Mouse (Mus musculus): Measurements from ENCODE around the gene Cd22. TPM values are rescaled to one million over a fixed set of nuclear protein-coding genes. Genes with fewer than 3 reads are reported as not detected.
"Not testable (repeated sequence)": the region's sequence is repeated elsewhere in the genome, so short reads cannot be mapped to it uniquely, and the experiment has no call there.

Cd22 gene
- total RNA-seq (2014; fragmentation: Nextera tagmentation) (not detected in 2 replicates), total RNA-seq (2017) (0.22 TPM in 1 of 2 replicates, not detected in the other), polyA plus RNA-seq (2012) (not detected in 2 replicates)

DNA sequence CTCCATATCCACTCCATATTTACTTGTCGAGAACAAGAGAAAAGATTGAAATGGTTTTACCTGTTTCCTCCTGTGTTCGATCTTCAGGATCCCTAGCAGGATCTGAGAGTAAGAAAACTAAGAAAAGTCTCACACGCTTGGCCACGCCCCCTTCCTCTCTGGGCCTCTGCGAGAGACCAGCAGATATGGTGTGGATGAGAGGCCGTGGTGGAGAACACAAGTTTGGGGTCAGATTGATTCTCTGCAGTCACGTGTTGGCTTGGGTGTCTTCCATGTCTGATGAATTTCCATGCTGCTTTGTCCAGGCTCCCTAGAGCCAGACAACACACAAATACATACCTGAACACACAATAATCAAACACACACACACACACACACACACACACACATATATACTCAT lies at the start of gene Cd22:
Gene Cd22, minus strand, starts transcription at position 167 of the 400 bp plus-strand sequence.
- no peaks in the 10 kb centered on the region for H3K36me3 ChIP-seq (replicated peaks)
- no peaks in the 10 kb centered on the region for H3K4me1 ChIP-seq (ENCODE audit: insufficient read depth, low read depth, low read length)
- no peaks in the 10 kb centered on the region for H3K27me3 ChIP-seq (ENCODE audit: insufficient read depth, low read length)
- DNase-seq (ENCODE audit: low spot score) = no peak
- TF ChIP-seq POLR2AphosphoS5 (IDR thresholded peaks at IDR 0.05; ENCODE audit: insufficient replicate concordance, low read depth, low read length) (no peak), CTCF (IDR thresholded peaks at IDR 0.05; ENCODE audit: low read depth, low read length) (no peak), GATA2 (IDR thresholded peaks at IDR 0.05; ENCODE audit: borderline replicate concordance, low read depth, low read length) (no peak), TAL1 (conservative IDR thresholded peaks at IDR 0.05; ENCODE audit: low read depth, low read length) (no peak), GATA1 (IDR thresholded peaks at IDR 0.05; ENCODE audit: borderline replicate concordance, low read length) (no peak)
- H3K4me3 ChIP-seq (ENCODE audit: low read depth, low read length) = no peak within 1 kb of the TSS
- no peak for ATAC-seq (ENCODE audit: extremely low read depth, insufficient number of reproducible peaks, low FRiP score, poor library complexity, severe bottlenecking)
- H3K9me3 ChIP-seq (replicated peaks) = no peaks in the 10 kb centered on the region

GRCm38 (mm10) chr7:30924581-30924980 lies 44.4 kb upstream of the Cd22 start, which contains the start of gene Hamp2:
Hamp2 (minus strand) TSS chr7:30924681.
- not testable (repeated sequence) for H3K9me3 ChIP-seq (replicated peaks); H3K4me3 ChIP-seq (ENCODE audit: low read depth, low read length); ATAC-seq (ENCODE audit: extremely low read depth, insufficient number of reproducible peaks, low FRiP score, poor library complexity, severe bottlenecking); H3K4me1 ChIP-seq (ENCODE audit: insufficient read depth, low read depth, low read length); H3K27me3 ChIP-seq (ENCODE audit: insufficient read depth, low read length); H3K36me3 ChIP-seq (replicated peaks); DNase-seq (ENCODE audit: low spot score)

- H3K27me3 ChIP-seq (ENCODE audit: insufficient read depth, low read length) = no peaks in the 10 kb centered on the region
- 0 out of 2 replicates have a peak, but pooled peaks cover 3% of the 10 kb centered on the region for H3K4me1 ChIP-seq (ENCODE audit: insufficient read depth, low read depth, low read length)
- ATAC-seq (ENCODE audit: extremely low read depth, insufficient number of reproducible peaks, low FRiP score, poor library complexity, severe bottlenecking) (no peak), DNase-seq (ENCODE audit: low spot score) (no peak)
- no peaks in the 10 kb centered on the region for H3K9me3 ChIP-seq (replicated peaks)
- H3K4me3 ChIP-seq (ENCODE audit: low read depth, low read length) = no peak overlapping the region
- no peak for TF ChIP-seq GATA2 (IDR thresholded peaks at IDR 0.05; ENCODE audit: borderline replicate concordance, low read depth, low read length)
- TF ChIP-seq GATA1 (IDR thresholded peaks at IDR 0.05; ENCODE audit: borderline replicate concordance, low read length) = no peak
- no peak for TF ChIP-seq POLR2AphosphoS5 (IDR thresholded peaks at IDR 0.05; ENCODE audit: insufficient replicate concordance, low read depth, low read length)
- no peak for TF ChIP-seq CTCF (IDR thresholded peaks at IDR 0.05; ENCODE audit: low read depth, low read length)
- no peak for TF ChIP-seq TAL1 (conservative IDR thresholded peaks at IDR 0.05; ENCODE audit: low read depth, low read length)
- H3K36me3 ChIP-seq (replicated peaks) = no peaks in the 10 kb centered on the region
Measured at GRCm38 (mm10) chr7:30924071-30924470, 43.9 kb upstream of the Cd22 start.

GRCm38 (mm10) chr7:30922490-30922889 lies 42.3 kb upstream of the Cd22 start:
- not testable (repeated sequence) for DNase-seq (ENCODE audit: low spot score); ATAC-seq (ENCODE audit: extremely low read depth, insufficient number of reproducible peaks, low FRiP score, poor library complexity, severe bottlenecking); H3K4me1 ChIP-seq (ENCODE audit: insufficient read depth, low read depth, low read length); H3K9me3 ChIP-seq (replicated peaks); H3K27me3 ChIP-seq (ENCODE audit: insufficient read depth, low read length); H3K4me3 ChIP-seq (ENCODE audit: low read depth, low read length); H3K36me3 ChIP-seq (replicated peaks)

- DNase-seq (ENCODE audit: low spot score) (no peak), ATAC-seq (ENCODE audit: extremely low read depth, insufficient number of reproducible peaks, low FRiP score, poor library complexity, severe bottlenecking) (peak; percentile 34)
- Histone ChIP-seq H3K36me3 (replicated peaks) (no peaks in the 10 kb centered on the region), H3K9me3 (replicated peaks) (no peaks in the 10 kb centered on the region), H3K27me3 (ENCODE audit: insufficient read depth, low read length) (peaks cover 4% of the 10 kb centered on the region; the same call in 1 of the 2 replicates), H3K4me1 (ENCODE audit: insufficient read depth, low read depth, low read length) (0 out of 2 replicates have a peak, but pooled peaks cover 3% of the 10 kb centered on the region), H3K4me3 (ENCODE audit: low read depth, low read length) (no peak overlapping the region)
- TF ChIP-seq TAL1 (conservative IDR thresholded peaks at IDR 0.05; ENCODE audit: low read depth, low read length) = no peak
- TF ChIP-seq GATA1 (IDR thresholded peaks at IDR 0.05; ENCODE audit: borderline replicate concordance, low read length) = no peak
- TF ChIP-seq GATA2 (IDR thresholded peaks at IDR 0.05; ENCODE audit: borderline replicate concordance, low read depth, low read length) = no peak
- no peak for TF ChIP-seq CTCF (IDR thresholded peaks at IDR 0.05; ENCODE audit: low read depth, low read length)
Measured at GRCm38 (mm10) chr7:30920217-30920616, 40.1 kb upstream of the Cd22 start.

DNA sequence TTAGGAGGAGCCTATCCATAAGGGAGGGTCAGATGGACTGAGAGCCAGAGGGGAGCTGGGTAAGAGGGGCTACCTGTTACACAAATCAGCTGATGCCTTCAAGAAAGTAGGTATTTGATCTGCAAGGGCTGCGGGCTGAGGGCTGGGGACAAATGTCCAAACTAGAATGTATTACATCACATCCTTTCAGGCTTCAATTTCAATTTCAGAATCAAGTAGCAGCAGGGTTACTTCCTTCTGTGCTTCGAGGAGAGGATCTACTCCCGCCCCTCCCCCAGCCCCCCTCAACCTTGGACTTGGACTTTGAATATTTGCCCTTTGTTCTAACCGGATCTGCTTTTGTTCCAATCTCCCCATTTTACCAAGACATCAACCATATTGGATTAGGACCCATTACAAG lies 37.1 kb upstream of the Cd22 start:
- TF ChIP-seq CTCF (IDR thresholded peaks at IDR 0.05; ENCODE audit: low read depth, low read length) (no peak), GATA1 (IDR thresholded peaks at IDR 0.05; ENCODE audit: borderline replicate concordance, low read length) (no peak), TAL1 (conservative IDR thresholded peaks at IDR 0.05; ENCODE audit: low read depth, low read length) (no peak), GATA2 (IDR thresholded peaks at IDR 0.05; ENCODE audit: borderline replicate concordance, low read depth, low read length) (no peak), POLR2AphosphoS5 (IDR thresholded peaks at IDR 0.05; ENCODE audit: insufficient replicate concordance, low read depth, low read length) (no peak)
- 0 out of 2 replicates have a peak, but pooled peaks cover 3% of the 10 kb centered on the region for H3K4me1 ChIP-seq (ENCODE audit: insufficient read depth, low read depth, low read length)
- no peak overlapping the region for H3K4me3 ChIP-seq (ENCODE audit: low read depth, low read length)
- no peak for ATAC-seq (ENCODE audit: extremely low read depth, insufficient number of reproducible peaks, low FRiP score, poor library complexity, severe bottlenecking)
- DNase-seq (ENCODE audit: low spot score) = no peak
- H3K9me3 ChIP-seq (replicated peaks) = no peaks in the 10 kb centered on the region
- peaks cover 4% of the 10 kb centered on the region; the same call in 1 of the 2 replicates for H3K27me3 ChIP-seq (ENCODE audit: insufficient read depth, low read length)
- no peaks in the 10 kb centered on the region for H3K36me3 ChIP-seq (replicated peaks)

DNA sequence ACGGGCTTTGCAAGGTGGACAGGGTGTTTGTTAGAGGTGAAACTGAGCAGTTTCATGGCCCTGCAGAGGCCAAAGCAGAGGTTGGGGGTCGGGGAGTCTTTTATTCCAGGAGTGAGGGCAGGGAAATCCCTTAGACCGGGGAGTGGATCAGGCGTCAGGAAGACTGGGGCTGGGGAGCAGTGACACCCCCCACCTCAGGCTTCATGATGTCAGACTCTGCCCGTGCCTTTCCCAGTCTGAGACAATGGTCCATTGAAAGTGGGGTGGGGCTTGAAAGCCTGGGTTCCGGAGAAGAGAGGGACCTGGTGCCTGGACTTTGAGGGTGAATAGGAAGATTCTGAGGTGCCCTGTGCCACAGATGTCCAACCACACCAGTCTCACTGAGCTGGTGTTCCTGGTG lies 36.6 kb upstream of the Cd22 start:
- Histone ChIP-seq H3K27me3 (ENCODE audit: insufficient read depth, low read length) (peaks cover 4% of the 10 kb centered on the region; the same call in 1 of the 2 replicates), H3K36me3 (replicated peaks) (no peaks in the 10 kb centered on the region), H3K4me3 (ENCODE audit: low read depth, low read length) (no peak overlapping the region), H3K4me1 (ENCODE audit: insufficient read depth, low read depth, low read length) (0 out of 2 replicates have a peak, but pooled peaks cover 3% of the 10 kb centered on the region), H3K9me3 (replicated peaks) (no peaks in the 10 kb centered on the region)
- TF ChIP-seq GATA2 (IDR thresholded peaks at IDR 0.05; ENCODE audit: borderline replicate concordance, low read depth, low read length) (no peak), POLR2AphosphoS5 (IDR thresholded peaks at IDR 0.05; ENCODE audit: insufficient replicate concordance, low read depth, low read length) (no peak), TAL1 (conservative IDR thresholded peaks at IDR 0.05; ENCODE audit: low read depth, low read length) (no peak), GATA1 (IDR thresholded peaks at IDR 0.05; ENCODE audit: borderline replicate concordance, low read length) (no peak), CTCF (IDR thresholded peaks at IDR 0.05; ENCODE audit: low read depth, low read length) (no peak)
- ATAC-seq (ENCODE audit: extremely low read depth, insufficient number of reproducible peaks, low FRiP score, poor library complexity, severe bottlenecking) (no peak), DNase-seq (ENCODE audit: low spot score) (no peak)
